In genomic region chr5:35168369-35168768, GRCm38 (mm10) we compare ENCODE assay signal across 17 mouse cellular contexts.
"Had no signal": no experiment of that assay in that cellular context is flagged by ENCODE, and none has a peak within 500 bp of the region (broad histone marks: within the 10 kb centered on the region; RNA-seq: fewer than 3 reads in every experiment).

No protein-coding gene starts in this region.

- H3K4me2 ChIP-seq: limb, embryonic 12.5 days; liver, embryonic 13.5 days; midbrain, embryonic 11.5 days; neural tube, embryonic 12.5 days; neural tube, embryonic 15.5 days; stomach, embryonic 15.5 days had no signal

- H3K36me3 ChIP-seq: limb, embryonic 12.5 days; liver, embryonic 13.5 days; neural tube, embryonic 12.5 days; neural tube, embryonic 15.5 days; stomach, embryonic 15.5 days had no signal

- ATAC-seq: intestine, postnatal 0 days had no signal

- H3K4me1 ChIP-seq: neural tube, embryonic 12.5 days; stomach, embryonic 15.5 days had no signal

- H3K27ac ChIP-seq: kidney, postnatal 0 days; left cerebral cortex, adult 2 months; limb, embryonic 12.5 days; liver, embryonic 13.5 days; neural tube, embryonic 12.5 days; neural tube, embryonic 15.5 days; stomach, embryonic 15.5 days had no signal

- H3K9ac ChIP-seq: limb, embryonic 12.5 days; liver, embryonic 13.5 days; neural tube, embryonic 12.5 days; neural tube, embryonic 15.5 days; stomach, embryonic 15.5 days had no signal

- H3K4me3 ChIP-seq: left cerebral cortex, adult 2 months; limb, embryonic 12.5 days; liver, embryonic 13.5 days; neural tube, embryonic 12.5 days; neural tube, embryonic 15.5 days; stomach, embryonic 15.5 days had no signal

- DNase-seq: kidney, adult 2 months; kidney, postnatal 25 days; liver, embryonic 13.5 days; lung, adult 2 months; lung, postnatal 14 days; midbrain, embryonic 14.5 days; right cerebral cortex, postnatal 14 days; right cerebral cortex, postnatal 4 days; thymus, postnatal 25 days had no signal

- H3K27me3 ChIP-seq: limb, embryonic 12.5 days; neural tube, embryonic 12.5 days; neural tube, embryonic 15.5 days; stomach, embryonic 15.5 days had no signal

- H3K9me3 ChIP-seq: limb, embryonic 12.5 days; liver, embryonic 13.5 days; neural tube, embryonic 12.5 days; neural tube, embryonic 15.5 days; stomach, embryonic 15.5 days had no signal
